Mouse (Mus musculus): ENCODE results near the gene Eid1. TPM values are rescaled to one million over a fixed set of nuclear protein-coding genes. Genes with fewer than 3 reads are reported as not detected.

Gene Eid1
- total and polyA plus RNA-seq, 2 experiments: 4.5 to 11.1 TPM

GRCm38 (mm10) chr2:125628487-125628886, 44.4 kb upstream of the Eid1 start:
- DNase-seq (ENCODE audit: extremely low read depth, low read depth, low spot score): no peak
- WGBS: 74% methylated on average over 6 of the region's 6 CpGs
- TF ChIP-seq POLR2A (IDR thresholded peaks at IDR 0.05; ENCODE audit: extremely low read depth, insufficient read depth, low read length) (no peak), CTCF (IDR thresholded peaks at IDR 0.05; ENCODE audit: low read depth, low read length) (no peak)

DNA sequence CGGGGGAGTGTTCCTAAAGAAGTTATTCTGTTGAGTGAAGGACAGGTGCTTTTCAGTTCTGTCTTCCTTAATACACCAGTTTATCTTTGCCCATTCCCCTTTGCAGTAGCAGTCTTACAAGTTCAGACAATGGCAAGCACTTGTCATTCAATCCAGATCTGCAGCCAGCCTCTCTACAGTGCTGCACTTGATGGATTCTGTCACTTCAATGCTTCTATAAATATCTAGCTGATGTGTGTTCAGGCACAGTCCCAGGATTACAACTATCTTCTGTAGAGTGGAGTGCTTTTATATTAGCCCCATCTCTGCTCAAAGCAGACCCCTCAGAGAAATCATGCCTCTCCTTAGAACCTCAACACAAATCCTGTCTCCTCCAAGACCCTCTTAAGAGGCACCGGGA, 42.9 kb upstream of the Eid1 start:
- Histone ChIP-seq H3K4me3 (ENCODE audit: insufficient read depth, low read depth, low read length) (no peak overlapping the region), H3K36me3 (ENCODE audit: control insufficient read depth, insufficient read depth, low read length) (no peaks in the 10 kb centered on the region), H3K4me1 (ENCODE audit: control insufficient read depth, insufficient read depth, low read length) (peaks cover 5% of the 10 kb centered on the region), H3K27me3 (ENCODE audit: control insufficient read depth, insufficient read depth, low read length) (no peaks in the 10 kb centered on the region), H3K27ac (replicated peaks; ENCODE audit: insufficient read depth, low read depth, low read length) (no peak overlapping the region), H3K9ac (ENCODE audit: low read depth, low read length) (no peak overlapping the region), H3K79me2 (ENCODE audit: control insufficient read depth, insufficient read depth, low read length) (no peaks in the 10 kb centered on the region)
- TF ChIP-seq CTCF (IDR thresholded peaks at IDR 0.05; ENCODE audit: low read depth, low read length) (no peak), POLR2A (IDR thresholded peaks at IDR 0.05; ENCODE audit: extremely low read depth, insufficient read depth, low read length) (no peak)
- 98% methylated on average over 2 of the region's 2 CpGs for WGBS
- no peak for DNase-seq (ENCODE audit: extremely low read depth, low read depth, low spot score)

More at GRCm38 (mm10) chr2:125628487-125628886, 44.4 kb upstream of the Eid1 start:
- Histone ChIP-seq H3K4me1 (ENCODE audit: control insufficient read depth, insufficient read depth, low read length) (peaks cover 5% of the 10 kb centered on the region), H3K9ac (ENCODE audit: low read depth, low read length) (no peak overlapping the region), H3K27me3 (ENCODE audit: control insufficient read depth, insufficient read depth, low read length) (no peaks in the 10 kb centered on the region), H3K36me3 (ENCODE audit: control insufficient read depth, insufficient read depth, low read length) (no peaks in the 10 kb centered on the region), H3K79me2 (ENCODE audit: control insufficient read depth, insufficient read depth, low read length) (no peaks in the 10 kb centered on the region), H3K27ac (replicated peaks; ENCODE audit: insufficient read depth, low read depth, low read length) (no peak overlapping the region), H3K4me3 (ENCODE audit: insufficient read depth, low read depth, low read length) (no peak overlapping the region)

- H3K79me2 ChIP-seq (ENCODE audit: control insufficient read depth, insufficient read depth, low read length): no peaks in the 10 kb centered on the region
- no peak overlapping the region for H3K9ac ChIP-seq (ENCODE audit: low read depth, low read length)
- H3K27ac ChIP-seq (replicated peaks; ENCODE audit: insufficient read depth, low read depth, low read length): no peak overlapping the region
- no peaks in the 10 kb centered on the region for H3K36me3 ChIP-seq (ENCODE audit: control insufficient read depth, insufficient read depth, low read length)
- TF ChIP-seq POLR2A (IDR thresholded peaks at IDR 0.05; ENCODE audit: extremely low read depth, insufficient read depth, low read length): no peak
- no peak for TF ChIP-seq CTCF (IDR thresholded peaks at IDR 0.05; ENCODE audit: low read depth, low read length)
- no peak overlapping the region for H3K4me3 ChIP-seq (ENCODE audit: insufficient read depth, low read depth, low read length)
- WGBS: 53% methylated on average over 7 of the region's 7 CpGs
- no peaks in the 10 kb centered on the region for H3K4me1 ChIP-seq (ENCODE audit: control insufficient read depth, insufficient read depth, low read length)
- DNase-seq (ENCODE audit: extremely low read depth, low read depth, low spot score): no peak
- no peaks in the 10 kb centered on the region for H3K27me3 ChIP-seq (ENCODE audit: control insufficient read depth, insufficient read depth, low read length)
These were observed 35.6 kb upstream of the Eid1 start for GRCm38 (mm10) chr2:125637331-125637730.

DNA sequence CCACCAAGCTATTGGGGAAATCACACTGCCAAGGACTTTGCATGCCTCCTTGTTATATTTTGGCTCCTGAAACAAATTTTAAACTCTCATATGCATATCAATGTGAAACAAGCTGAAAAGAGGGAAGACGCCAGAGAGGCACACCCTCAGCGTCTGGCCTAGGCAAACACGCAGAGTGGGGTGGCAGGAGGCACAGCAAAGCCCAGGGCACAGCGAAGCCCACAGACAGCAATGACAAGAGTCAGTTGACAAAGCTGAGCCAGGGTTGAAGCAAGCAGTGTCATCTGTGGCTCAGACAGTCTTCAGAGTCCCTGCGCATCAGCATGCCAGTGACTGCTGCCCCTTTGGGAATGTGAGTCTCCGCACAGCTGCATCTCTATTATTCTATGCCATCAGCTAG, 28.0 kb upstream of the Eid1 start:
- TF ChIP-seq POLR2A (IDR thresholded peaks at IDR 0.05; ENCODE audit: extremely low read depth, insufficient read depth, low read length): no peak
- TF ChIP-seq CTCF (IDR thresholded peaks at IDR 0.05; ENCODE audit: low read depth, low read length): no peak
- no peak overlapping the region for H3K27ac ChIP-seq (replicated peaks; ENCODE audit: insufficient read depth, low read depth, low read length)
- no peaks in the 10 kb centered on the region for H3K27me3 ChIP-seq (ENCODE audit: control insufficient read depth, insufficient read depth, low read length)
- 71% methylated on average over 6 of the region's 6 CpGs for WGBS
- H3K4me1 ChIP-seq (ENCODE audit: control insufficient read depth, insufficient read depth, low read length): peaks cover 4% of the 10 kb centered on the region; the same call in 1 of the 2 replicates
- no peaks in the 10 kb centered on the region for H3K36me3 ChIP-seq (ENCODE audit: control insufficient read depth, insufficient read depth, low read length)
- no peak overlapping the region for H3K9ac ChIP-seq (ENCODE audit: low read depth, low read length)
- H3K79me2 ChIP-seq (ENCODE audit: control insufficient read depth, insufficient read depth, low read length): no peaks in the 10 kb centered on the region
- H3K4me3 ChIP-seq (ENCODE audit: insufficient read depth, low read depth, low read length): no peak overlapping the region
- no peak for DNase-seq (ENCODE audit: extremely low read depth, low read depth, low spot score)

DNA sequence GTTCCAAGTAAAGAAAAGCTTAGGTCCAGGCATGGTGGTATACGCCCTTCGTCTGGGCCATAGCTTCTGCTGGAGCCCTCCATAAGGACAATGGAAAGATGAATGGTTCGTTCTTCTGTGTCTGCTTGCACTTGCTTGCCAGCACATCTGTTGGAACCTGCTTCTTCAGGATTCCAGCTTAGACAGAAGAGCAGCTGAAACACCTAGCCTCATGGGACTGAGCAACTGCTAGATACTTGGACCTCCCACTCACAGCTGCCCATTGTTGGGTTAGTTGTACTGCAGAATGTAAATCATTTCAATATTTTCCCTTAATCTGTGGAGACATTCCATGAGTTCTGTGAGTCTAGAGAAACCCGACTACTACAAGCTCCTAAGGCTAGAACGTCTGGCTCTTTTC, 22.9 kb upstream of the Eid1 start:
- H3K4me1 ChIP-seq (ENCODE audit: control insufficient read depth, insufficient read depth, low read length): peaks cover 2% of the 10 kb centered on the region; the same call in 1 of the 2 replicates
- no peaks in the 10 kb centered on the region for H3K79me2 ChIP-seq (ENCODE audit: control insufficient read depth, insufficient read depth, low read length)
- DNase-seq (ENCODE audit: extremely low read depth, low read depth, low spot score): no peak
- H3K27me3 ChIP-seq (ENCODE audit: control insufficient read depth, insufficient read depth, low read length): no peaks in the 10 kb centered on the region
- WGBS: 93% methylated on average over 5 of the region's 5 CpGs
- no peaks in the 10 kb centered on the region for H3K36me3 ChIP-seq (ENCODE audit: control insufficient read depth, insufficient read depth, low read length)
- no peak overlapping the region for H3K27ac ChIP-seq (replicated peaks; ENCODE audit: insufficient read depth, low read depth, low read length)
- H3K9ac ChIP-seq (ENCODE audit: low read depth, low read length): no peak overlapping the region
- TF ChIP-seq POLR2A (IDR thresholded peaks at IDR 0.05; ENCODE audit: extremely low read depth, insufficient read depth, low read length) (no peak), CTCF (IDR thresholded peaks at IDR 0.05; ENCODE audit: low read depth, low read length) (no peak)
- H3K4me3 ChIP-seq (ENCODE audit: insufficient read depth, low read depth, low read length): no peak overlapping the region

- Histone ChIP-seq H3K36me3 (ENCODE audit: control insufficient read depth, insufficient read depth, low read length) (no peaks in the 10 kb centered on the region), H3K4me1 (ENCODE audit: control insufficient read depth, insufficient read depth, low read length) (peaks cover 2% of the 10 kb centered on the region; the same call in 1 of the 2 replicates), H3K4me3 (ENCODE audit: insufficient read depth, low read depth, low read length) (no peak overlapping the region), H3K27me3 (ENCODE audit: control insufficient read depth, insufficient read depth, low read length) (no peaks in the 10 kb centered on the region), H3K9ac (ENCODE audit: low read depth, low read length) (no peak overlapping the region), H3K27ac (replicated peaks; ENCODE audit: insufficient read depth, low read depth, low read length) (no peak overlapping the region), H3K79me2 (ENCODE audit: control insufficient read depth, insufficient read depth, low read length) (no peaks in the 10 kb centered on the region)
- WGBS: 92% methylated on average over 14 of the region's 14 CpGs
- TF ChIP-seq CTCF (IDR thresholded peaks at IDR 0.05; ENCODE audit: low read depth, low read length) (no peak), POLR2A (IDR thresholded peaks at IDR 0.05; ENCODE audit: extremely low read depth, insufficient read depth, low read length) (no peak)
- no peak for DNase-seq (ENCODE audit: extremely low read depth, low read depth, low spot score)
These were observed 22.0 kb upstream of the Eid1 start for GRCm38 (mm10) chr2:125650742-125651352.

Data from liver, adult 2 months (tissue).